Mouse (Mus musculus) megakaryocyte, embryonic 14.5 days (primary cell): ENCODE data around the gene Avil.

Source experiments
- FLI1 ChIP-seq: IDR thresholded peaks from 2 replicates; pipeline ENCODE4 v1.6.1; 2012; ENCODE audit warnings: low read length, inconsistent platforms, mixed read lengths
- GATA1 ChIP-seq: IDR thresholded peaks from 3 replicates; pipeline ENCODE4 v1.6.1; 2012; ENCODE audit warnings: mixed read lengths, low read length, inconsistent platforms, borderline replicate concordance

DNA sequence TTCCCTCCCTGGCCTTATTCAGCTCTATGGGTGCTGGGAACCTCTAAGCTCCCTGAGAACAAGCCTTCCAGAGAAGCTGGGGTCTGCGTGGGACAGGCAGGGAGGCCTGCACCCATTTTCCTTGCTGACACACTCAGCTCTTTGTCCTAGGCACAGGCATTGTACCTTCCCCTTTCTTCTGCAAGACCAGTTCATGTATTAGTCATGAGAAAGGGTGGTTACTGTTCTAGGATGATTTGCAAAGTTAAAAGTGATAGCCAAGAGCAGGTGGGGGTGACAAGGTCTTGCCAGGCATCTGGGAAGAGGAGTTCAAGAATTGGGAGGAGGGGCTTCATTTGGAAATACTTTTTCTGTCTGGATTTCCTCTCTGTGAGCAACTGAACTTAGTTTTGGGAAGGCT is 1.5 kb downstream of the Avil start:
- TF ChIP-seq GATA1 (no peak), FLI1 (no peak)
